Mouse (Mus musculus): ENCODE results near the gene Wdr38. TPM values are rescaled to one million over a fixed set of nuclear protein-coding genes. Genes with fewer than 3 reads are reported as not detected.
"Not testable (repeated sequence)": the region's sequence is repeated elsewhere in the genome, so short reads cannot be mapped to it uniquely, and the experiment has no call there.

Gene Wdr38
- polyA plus RNA-seq, 1 experiment from 2014 or later, result 2.1 TPM

DNA sequence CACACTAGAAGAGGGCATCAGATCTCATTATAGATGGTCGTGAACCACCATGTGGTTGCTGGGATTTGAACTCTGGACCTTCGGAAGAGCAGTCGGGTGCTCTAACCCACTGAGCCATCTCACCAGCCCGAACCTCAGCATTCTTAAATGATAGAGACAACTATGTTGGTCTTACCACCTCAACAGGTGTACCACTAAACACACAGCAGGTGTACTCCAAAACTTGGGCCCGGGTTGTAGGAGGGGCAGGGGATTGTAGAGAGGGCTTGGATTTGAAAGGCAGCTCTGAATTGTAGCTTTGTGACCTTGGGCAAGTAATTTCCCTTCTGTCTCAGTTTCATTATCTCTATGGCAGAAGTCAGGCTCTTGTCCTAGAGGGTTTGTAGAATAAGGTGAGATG lies 12.9 kb downstream of the Wdr38 start:
- H3K9me3 ChIP-seq (replicated peaks); H3K27me3 ChIP-seq; H3K4me3 ChIP-seq (replicated peaks); H3K4me2 ChIP-seq; H3K27ac ChIP-seq; H3K9ac ChIP-seq; ATAC-seq (replicated peaks; ENCODE audit: low FRiP score): not testable (repeated sequence)
- H3K4me1 ChIP-seq, result peaks cover 42% of the 10 kb centered on the region
- peaks cover 45% of the 10 kb centered on the region for H3K36me3 ChIP-seq
- 89% methylated on average over 5 of the region's 5 CpGs for WGBS

DNA sequence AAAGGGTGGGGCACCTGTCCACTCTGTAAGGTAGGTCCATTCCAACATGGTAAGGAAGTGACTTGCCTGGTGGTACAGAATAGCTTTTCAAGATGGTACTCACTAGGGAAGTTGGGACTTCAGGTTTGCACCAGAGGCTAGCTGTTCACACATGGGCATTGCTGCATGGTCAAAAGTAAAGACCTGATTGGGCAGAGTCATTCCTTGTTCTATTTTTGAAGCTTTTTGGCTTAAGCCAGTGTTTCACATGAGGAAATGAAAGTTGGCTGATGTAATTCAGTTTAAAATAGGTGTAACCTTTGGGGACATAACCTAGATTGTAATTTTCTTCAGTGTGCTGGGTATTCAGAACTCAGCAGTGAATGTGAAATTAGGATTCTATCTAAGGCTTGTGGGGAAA lies 14.0 kb downstream of the Wdr38 start:
- no peak overlapping the region for H3K4me2 ChIP-seq
- no peak overlapping the region for H3K9ac ChIP-seq
- H3K4me3 ChIP-seq (replicated peaks), result no peak overlapping the region
- no peaks in the 10 kb centered on the region for H3K9me3 ChIP-seq (replicated peaks)
- peaks cover 35% of the 10 kb centered on the region for H3K4me1 ChIP-seq
- H3K27me3 ChIP-seq, result no peaks in the 10 kb centered on the region
- H3K36me3 ChIP-seq, result peaks cover 56% of the 10 kb centered on the region
- no peak for ATAC-seq (replicated peaks; ENCODE audit: low FRiP score)
- no peak overlapping the region for H3K27ac ChIP-seq

DNA sequence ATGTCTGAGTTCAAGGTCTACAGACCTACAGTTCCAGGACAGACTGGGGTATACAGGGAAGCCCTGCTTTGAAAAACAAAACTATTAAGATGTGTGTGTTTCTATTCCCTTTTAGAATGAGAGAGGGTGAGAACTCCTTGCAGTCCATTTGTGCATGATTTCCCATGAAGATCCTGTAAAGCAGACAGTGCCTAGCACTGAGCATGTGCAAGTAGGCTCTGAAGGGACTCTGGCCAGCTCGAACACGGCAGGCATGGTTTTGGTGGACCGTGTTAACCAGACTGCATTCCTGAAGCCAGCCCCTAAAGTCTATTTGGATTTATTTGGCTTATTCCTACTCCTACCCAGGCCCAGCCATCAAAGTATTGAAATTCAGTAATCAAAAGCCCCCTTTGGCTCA lies 14.7 kb downstream of the Wdr38 start:
- no peak overlapping the region for H3K27ac ChIP-seq
- 88% methylated on average over 3 of the region's 3 CpGs for WGBS

DNA sequence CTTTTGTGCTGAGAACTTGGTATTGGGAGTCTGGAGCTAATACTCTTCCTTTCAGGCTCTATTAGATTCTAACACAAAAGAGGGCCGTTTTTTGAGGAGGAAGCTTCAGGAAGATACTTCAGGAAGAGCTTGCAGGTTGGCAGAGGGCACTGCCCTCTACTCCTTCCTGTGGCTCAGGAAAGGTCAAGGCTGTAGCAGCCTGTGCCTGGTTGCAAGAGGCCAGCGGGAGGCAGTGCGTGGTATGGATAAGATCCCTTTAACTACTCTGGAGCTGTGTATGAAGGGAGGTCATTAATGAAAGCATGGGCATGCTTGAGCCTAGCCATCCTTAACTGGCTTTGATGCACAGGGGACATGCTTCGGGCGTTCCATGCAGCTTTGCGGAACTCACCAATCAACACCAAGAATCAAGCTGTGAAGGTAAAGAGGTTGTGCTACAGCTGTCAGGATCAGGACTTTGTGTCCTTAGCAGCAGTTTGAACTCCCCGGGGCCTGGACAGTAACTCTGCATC lies 15.5 kb downstream of the Wdr38 start:
- Histone ChIP-seq H3K4me2 (no peak overlapping the region), H3K27me3 (no peaks in the 10 kb centered on the region), H3K9me3 (replicated peaks) (no peaks in the 10 kb centered on the region), H3K27ac (no peak overlapping the region), H3K4me3 (replicated peaks) (no peak overlapping the region), H3K36me3 (peaks cover 72% of the 10 kb centered on the region), H3K9ac (no peak overlapping the region), H3K4me1 (peaks cover 23% of the 10 kb centered on the region)
- 86% methylated on average over 7 of the region's 7 CpGs for WGBS
- ATAC-seq (replicated peaks; ENCODE audit: low FRiP score), result no peak

More for the DNA sequence above, 14.7 kb downstream of the Wdr38 start:
- no peaks in the 10 kb centered on the region for H3K9me3 ChIP-seq (replicated peaks)
- H3K27me3 ChIP-seq, result no peaks in the 10 kb centered on the region
- H3K4me3 ChIP-seq (replicated peaks), result no peak overlapping the region
- H3K4me1 ChIP-seq, result peaks cover 29% of the 10 kb centered on the region
- no peak overlapping the region for H3K4me2 ChIP-seq
- ATAC-seq (replicated peaks; ENCODE audit: low FRiP score), result no peak
- no peak overlapping the region for H3K9ac ChIP-seq
- H3K36me3 ChIP-seq, result peaks cover 63% of the 10 kb centered on the region

DNA sequence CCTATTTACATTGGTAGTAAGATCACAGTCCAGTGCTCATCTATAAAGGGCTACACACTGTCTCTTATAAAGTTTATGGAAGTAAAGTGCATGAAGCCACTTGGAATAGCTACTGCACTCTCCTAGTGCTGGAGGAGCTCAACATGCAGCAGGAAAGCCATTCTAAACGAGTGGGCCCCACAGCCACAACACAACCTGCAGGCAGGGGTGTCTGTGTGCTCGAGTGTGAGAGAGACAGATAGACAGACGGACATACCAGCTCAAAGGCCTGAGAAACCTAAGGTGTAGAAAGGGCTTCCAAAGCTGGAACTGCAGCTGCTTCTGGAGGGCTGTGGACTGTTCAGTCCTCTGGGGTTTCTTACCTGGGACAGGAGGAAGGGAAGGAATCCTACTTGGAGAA lies 19.3 kb downstream of the Wdr38 start:
- no peak overlapping the region for H3K4me2 ChIP-seq
- ATAC-seq (replicated peaks; ENCODE audit: low FRiP score), result no peak
- H3K27ac ChIP-seq, result no peak overlapping the region
- no peaks in the 10 kb centered on the region for H3K27me3 ChIP-seq
- H3K9ac ChIP-seq, result no peak overlapping the region
- peaks cover 95% of the 10 kb centered on the region for H3K36me3 ChIP-seq
- H3K9me3 ChIP-seq (replicated peaks), result no peaks in the 10 kb centered on the region
- no peak overlapping the region for H3K4me3 ChIP-seq (replicated peaks)
- no peaks in the 10 kb centered on the region for H3K4me1 ChIP-seq
- 77% methylated on average over 3 of the region's 3 CpGs for WGBS

DNA sequence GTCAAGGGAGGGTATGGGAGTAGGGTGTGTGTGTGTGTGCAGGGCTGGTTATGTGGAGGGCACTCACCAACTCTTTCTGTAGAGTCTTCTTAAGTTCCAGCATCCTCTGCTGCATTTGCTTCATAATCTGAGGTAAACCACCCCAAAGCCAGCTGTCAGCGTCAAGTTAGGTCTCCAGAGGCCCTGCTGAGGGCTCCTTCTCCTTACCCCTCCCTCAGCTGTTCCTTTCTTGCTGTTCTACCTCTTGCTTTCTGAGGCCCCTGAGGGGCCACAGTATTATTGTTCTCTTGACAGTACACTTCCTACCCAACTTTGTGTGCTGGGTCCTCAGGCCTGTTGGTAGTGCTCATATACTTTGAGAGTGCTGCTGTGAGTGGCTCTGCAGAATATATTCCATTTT lies 22.7 kb downstream of the Wdr38 start:
- H3K9me3 ChIP-seq (replicated peaks), result no peaks in the 10 kb centered on the region
- no peak for ATAC-seq (replicated peaks; ENCODE audit: low FRiP score)

DNA sequence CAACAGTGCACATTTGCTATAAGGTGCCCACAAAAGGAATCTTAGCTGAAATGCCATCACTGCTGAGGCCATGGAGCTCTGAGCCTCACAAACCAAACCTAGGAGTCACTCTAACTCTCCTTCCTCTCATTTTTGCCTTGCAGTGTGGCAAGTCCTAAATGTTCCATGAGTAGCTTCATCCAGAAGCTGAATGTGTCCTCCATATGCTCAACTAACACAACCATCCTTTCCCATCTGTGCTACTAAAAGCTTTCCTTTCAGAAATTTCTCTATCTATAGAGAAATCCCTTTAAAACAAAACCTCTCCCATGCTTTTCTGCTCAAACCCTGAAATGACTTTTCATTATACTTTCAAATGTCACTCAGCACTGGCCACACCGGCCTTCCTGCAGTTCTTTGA lies 34.3 kb downstream of the Wdr38 start:
- Histone ChIP-seq H3K9ac (no peak overlapping the region), H3K36me3 (peaks cover 88% of the 10 kb centered on the region), H3K4me3 (replicated peaks) (no peak overlapping the region), H3K27ac (no peak overlapping the region), H3K4me1 (no peaks in the 10 kb centered on the region), H3K9me3 (replicated peaks) (no peaks in the 10 kb centered on the region), H3K27me3 (no peaks in the 10 kb centered on the region), H3K4me2 (no peak overlapping the region)
- WGBS, result 98% methylated on average over 1 of the region's 1 CpGs
- ATAC-seq (replicated peaks; ENCODE audit: low FRiP score), result no peak

More for the DNA sequence above, 22.7 kb downstream of the Wdr38 start:
- H3K9ac ChIP-seq, result no peak overlapping the region
- H3K4me1 ChIP-seq, result no peaks in the 10 kb centered on the region
- no peak overlapping the region for H3K4me2 ChIP-seq
- H3K36me3 ChIP-seq, result peaks cover 90% of the 10 kb centered on the region
- H3K27ac ChIP-seq, result no peak overlapping the region
- WGBS, result 85% methylated on average over 1 of the region's 1 CpGs
- H3K4me3 ChIP-seq (replicated peaks), result no peak overlapping the region
- H3K27me3 ChIP-seq, result no peaks in the 10 kb centered on the region

DNA sequence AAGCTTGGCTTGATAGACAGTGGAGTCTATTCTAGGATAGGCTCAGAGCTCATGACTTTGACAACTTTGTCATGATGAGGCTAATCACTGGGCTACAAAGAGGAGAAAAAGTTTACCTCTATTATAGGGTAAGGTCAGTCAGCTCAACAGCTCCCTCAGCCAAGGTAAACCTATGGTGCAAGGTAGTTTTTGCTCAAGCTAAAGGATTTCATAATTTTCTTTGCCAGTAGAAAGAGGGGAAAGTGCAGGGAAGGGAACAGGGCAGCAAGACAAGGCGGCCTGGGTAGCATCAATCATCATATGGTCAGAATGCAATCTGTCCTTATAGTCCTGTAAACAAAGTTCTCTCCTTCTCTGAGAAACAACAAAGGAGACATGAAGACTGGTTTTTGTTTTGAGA lies 42.9 kb downstream of the Wdr38 start:
- Histone ChIP-seq H3K4me1 (no peaks in the 10 kb centered on the region), H3K9ac (no peak overlapping the region), H3K4me2 (no peak overlapping the region), H3K36me3 (peaks cover 77% of the 10 kb centered on the region), H3K27ac (no peak overlapping the region), H3K27me3 (no peaks in the 10 kb centered on the region), H3K9me3 (replicated peaks) (no peaks in the 10 kb centered on the region), H3K4me3 (replicated peaks) (no peak overlapping the region)
- WGBS, result 89% methylated on average over 1 of the region's 1 CpGs
- ATAC-seq (replicated peaks; ENCODE audit: low FRiP score), result no peak

DNA sequence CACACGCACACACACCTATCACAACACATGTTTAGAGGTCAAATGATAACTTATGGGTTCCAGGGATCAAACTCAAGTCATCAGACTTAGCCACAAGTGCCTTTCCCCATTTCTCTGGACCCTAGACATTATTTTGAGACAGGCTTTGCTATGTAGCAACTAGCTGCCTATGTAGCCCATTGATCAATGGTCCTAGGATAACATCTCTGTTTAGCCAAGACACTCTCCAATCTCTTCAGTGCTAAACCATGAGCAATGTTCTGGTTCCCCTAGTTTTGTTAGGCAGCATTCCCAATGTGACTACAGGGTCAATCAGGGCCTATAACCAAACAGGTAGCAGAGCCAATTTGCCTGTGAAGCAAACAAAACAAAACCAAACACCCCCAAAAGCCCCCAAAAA lies 51.2 kb downstream of the Wdr38 start:
- H3K4me1 ChIP-seq, result no peaks in the 10 kb centered on the region
- no peaks in the 10 kb centered on the region for H3K27me3 ChIP-seq
- no peak for ATAC-seq (replicated peaks; ENCODE audit: low FRiP score)
- H3K4me3 ChIP-seq (replicated peaks), result no peak overlapping the region
- no peak overlapping the region for H3K27ac ChIP-seq
- H3K9me3 ChIP-seq (replicated peaks), result no peaks in the 10 kb centered on the region
- no peak overlapping the region for H3K9ac ChIP-seq
- H3K36me3 ChIP-seq, result peaks cover 85% of the 10 kb centered on the region
- no peak overlapping the region for H3K4me2 ChIP-seq
- 95% methylated on average over 1 of the region's 1 CpGs for WGBS

Other genes starting within 250 kb of the Wdr38 start
- gene Nr6a1, start 69.8 kb upstream of the Wdr38 start, polyA plus RNA-seq (2015; fragmentation: Nextera tagmentation; extraction: Ambion mirVana), result 1.1 and 1.2 TPM in 2 replicates
- 4.1 and 4.9 TPM in 2 replicates for gene Olfml2a, start 65.5 kb upstream of the Wdr38 start, polyA plus RNA-seq (2015; fragmentation: Nextera tagmentation; extraction: Ambion mirVana)
- 131 and 132 TPM in 2 replicates for gene Arpc5l, start 7.9 kb downstream of the Wdr38 start, polyA plus RNA-seq (2015; fragmentation: Nextera tagmentation; extraction: Ambion mirVana)
- 1,044 and 1,085 TPM in 2 replicates for gene Rpl35, start 8.1 kb downstream of the Wdr38 start, polyA plus RNA-seq (2015; fragmentation: Nextera tagmentation; extraction: Ambion mirVana)
- 23.5 and 28.4 TPM in 2 replicates for gene Golga1, start 68.1 kb downstream of the Wdr38 start, polyA plus RNA-seq (2015; fragmentation: Nextera tagmentation; extraction: Ambion mirVana)
- 10.1 and 10.7 TPM in 2 replicates for gene Scai, start 193.3 kb downstream of the Wdr38 start, polyA plus RNA-seq (2015; fragmentation: Nextera tagmentation; extraction: Ambion mirVana)
- gene Ppp6c, start 229.0 kb downstream of the Wdr38 start, polyA plus RNA-seq (2015; fragmentation: Nextera tagmentation; extraction: Ambion mirVana), result 70.8 and 79.5 TPM in 2 replicates